8 mouse cellular contexts compared by ENCODE assay signal in genomic region chr11:107028275-107028618, GRCm38 (mm10). TPM values are rescaled to one million over a fixed set of nuclear protein-coding genes. Genes with fewer than 3 reads are reported as not detected.
DNase-seq lines count a peak whose midpoint lies in the region; ATAC-seq and TF ChIP-seq lines count a peak whose summit lies in the region.

No protein-coding gene starts in this region.

- peak overlapping the region; percentile 76 for H3K9ac ChIP-seq in heart, embryonic 14.5 days (ENCODE audit: low read length)
- H3K9ac ChIP-seq in MEL (ENCODE audit: control insufficient read depth, low read depth, low read length, poor library complexity, severe bottlenecking) = peak overlapping the region; percentile 92
- peak overlapping the region; percentile 53 for H3K9ac ChIP-seq in hindbrain, embryonic 15.5 days
- H3K9ac ChIP-seq in midbrain, embryonic 11.5 days (ENCODE audit: low read length) = peak overlapping the region; percentile 70

- 4% methylated on average over 29 of the region's 29 CpGs for WGBS in heart, embryonic 14.5 days
- WGBS in hindbrain, embryonic 15.5 days = 3% methylated on average over 29 of the region's 29 CpGs
- 5% methylated on average over 29 of the region's 29 CpGs for WGBS in midbrain, embryonic 11.5 days

- TF ChIP-seq POLR2A in MEL (IDR thresholded peaks at IDR 0.05; ENCODE audit: control insufficient read depth in 1 of 2, insufficient read depth in 1 of 2, low read depth in 1 of 2, low read length in 2 of 2, poor library complexity in 1 of 2) = no peak

- no peak for DNase-seq in heart, postnatal 36 days
- no peak for DNase-seq in MEL (ENCODE audit: low read depth, low spot score)
- no peak for DNase-seq in midbrain, embryonic 11.5 days (ENCODE audit: low spot score, missing footprints)
- no peak for DNase-seq in cerebellum, adult 9-11 months
- DNase-seq in left cerebral cortex, postnatal 25 days (ENCODE audit: low spot score in 2 of 2) = no peak
- no peak for DNase-seq in adrenal gland, postnatal 14 days

- H3K4me3 ChIP-seq in heart, embryonic 14.5 days (ENCODE audit: control insufficient read depth in 1 of 2, insufficient read depth in 1 of 2, low read depth in 1 of 2, low read length in 2 of 2) = peak overlapping the region; percentile 54 to 67
- peak overlapping the region; percentile 69 to 84 for H3K4me3 ChIP-seq in MEL (ENCODE audit: control insufficient read depth in 1 of 2, insufficient read depth in 1 of 2, low read depth in 2 of 2, low read length in 2 of 2)
- H3K4me3 ChIP-seq in hindbrain, embryonic 15.5 days = peak overlapping the region; percentile 58
- peak overlapping the region; percentile 56 for H3K4me3 ChIP-seq in midbrain, embryonic 11.5 days (ENCODE audit: low read depth, low read length)

- H3K27me3 ChIP-seq in heart, embryonic 14.5 days (ENCODE audit: control insufficient read depth, insufficient read depth, low read length) = peaks cover 5% of the 10 kb centered on the region; the same call in 1 of the 2 replicates
- no peaks in the 10 kb centered on the region for H3K27me3 ChIP-seq in MEL (ENCODE audit: control insufficient read depth in 1 of 2, insufficient read depth in 2 of 2, low read length in 2 of 2)
- H3K27me3 ChIP-seq in hindbrain, embryonic 15.5 days = no peaks in the 10 kb centered on the region
- peaks cover 2% of the 10 kb centered on the region; the same call in 1 of the 2 replicates for H3K27me3 ChIP-seq in midbrain, embryonic 11.5 days (ENCODE audit: control insufficient read depth, insufficient read depth, low read length)

- peak; percentile 28; the same call in 1 of the 2 replicates for ATAC-seq in heart, embryonic 14.5 days (ENCODE audit: insufficient number of reproducible peaks, insufficient read depth, low FRiP score, low read depth)
- ATAC-seq in hindbrain, embryonic 15.5 days (ENCODE audit: low FRiP score, low read depth) = peak; percentile 75
- ATAC-seq in midbrain, embryonic 11.5 days (ENCODE audit: low FRiP score) = peak; percentile 66

- no peak for TF ChIP-seq EP300 in MEL (IDR thresholded peaks at IDR 0.05; ENCODE audit: low read depth in 1 of 2, low read length in 2 of 2)

- TF ChIP-seq CTCF in MEL (IDR thresholded peaks at IDR 0.05 in 2 of 3, conservative IDR thresholded peaks at IDR 0.05 in 1 of 3; ENCODE audit: control insufficient read depth in 1 of 3, insufficient read depth in 1 of 3, low read depth in 2 of 3, low read length in 3 of 3, poor library complexity in 1 of 3, severe bottlenecking in 1 of 3) = no peak

- no peaks in the 10 kb centered on the region; the same call in 1 of the 2 replicates for H3K36me3 ChIP-seq in heart, embryonic 14.5 days (ENCODE audit: control insufficient read depth, insufficient read depth, low read length)
- H3K36me3 ChIP-seq in MEL (ENCODE audit: control insufficient read depth in 1 of 2, insufficient read depth in 2 of 2, low read length in 2 of 2) = peaks cover 0 to 12% of the 10 kb centered on the region in 2 experiments; a peak in 2 of 4 replicates
- no peaks in the 10 kb centered on the region for H3K36me3 ChIP-seq in hindbrain, embryonic 15.5 days
- no peaks in the 10 kb centered on the region for H3K36me3 ChIP-seq in midbrain, embryonic 11.5 days (ENCODE audit: control insufficient read depth, insufficient read depth, low read length)

- no peaks in the 10 kb centered on the region for H3K9me3 ChIP-seq in heart, embryonic 14.5 days (ENCODE audit: control insufficient read depth, low read length)
- no peaks in the 10 kb centered on the region for H3K9me3 ChIP-seq in MEL (replicated peaks; ENCODE audit: insufficient read depth, low read length)
- H3K9me3 ChIP-seq in hindbrain, embryonic 15.5 days = no peaks in the 10 kb centered on the region
- no peaks in the 10 kb centered on the region for H3K9me3 ChIP-seq in midbrain, embryonic 11.5 days (ENCODE audit: control insufficient read depth, low read length)

- peak overlapping the region in 1 of 2 experiments; percentile 74 for H3K27ac ChIP-seq in heart, embryonic 14.5 days (replicated peaks in 1 of 2; ENCODE audit: control insufficient read depth in 1 of 2, insufficient read depth in 1 of 2, low read depth in 2 of 2, low read length in 2 of 2)
- H3K27ac ChIP-seq in MEL (ENCODE audit: control insufficient read depth, low read depth, low read length) = peak overlapping the region; percentile 50
- peak overlapping the region; percentile 89 for H3K27ac ChIP-seq in hindbrain, embryonic 15.5 days (replicated peaks)
- H3K27ac ChIP-seq in midbrain, embryonic 11.5 days (ENCODE audit: low read depth, low read length) = peak overlapping the region; percentile 31; the same call in 1 of the 2 replicates

- H3K4me1 ChIP-seq in heart, embryonic 14.5 days (ENCODE audit: control insufficient read depth in 2 of 2, insufficient read depth in 2 of 2, low read length in 2 of 2) = peaks cover 16 to 19% of the 10 kb centered on the region in 2 experiments
- peaks cover 7 to 14% of the 10 kb centered on the region in 2 experiments for H3K4me1 ChIP-seq in MEL (ENCODE audit: control insufficient read depth in 1 of 2, insufficient read depth in 2 of 2, low read length in 2 of 2)
- H3K4me1 ChIP-seq in hindbrain, embryonic 15.5 days (replicated peaks) = peaks cover 37% of the 10 kb centered on the region
- peaks cover 27% of the 10 kb centered on the region for H3K4me1 ChIP-seq in midbrain, embryonic 11.5 days (ENCODE audit: control insufficient read depth, insufficient read depth, low read length)

- intact Hi-C loops in heart, postnatal 36 days (cut with DNase I) = loop anchor here (2.0 kb wide), 1 partner anchor 15 kb away; no protein-coding TSS in a partner anchor
- intact Hi-C loops in left cerebral cortex, postnatal 25 days (cut with DNase I) = no loop called here

- H3K79me2 ChIP-seq in MEL (ENCODE audit: control insufficient read depth, insufficient read depth, low read length, poor library complexity) = peaks cover 2% of the 10 kb centered on the region; the same call in 1 of the 2 replicates

- peak overlapping the region; percentile 99 for H3K4me2 ChIP-seq in heart, embryonic 14.5 days (ENCODE audit: low read length)
- peak overlapping the region; percentile 97 for H3K4me2 ChIP-seq in hindbrain, embryonic 15.5 days
- H3K4me2 ChIP-seq in midbrain, embryonic 11.5 days = peak overlapping the region; percentile 53

- no peak for TF ChIP-seq RAD21 in MEL (IDR thresholded peaks at IDR 0.05; ENCODE audit: low read depth, low read length)

TF ChIP-seq in MEL, 35 proteins besides CTCF, POLR2A, EP300 and RAD21:
- no peak for TF ChIP-seq MXI1 (IDR thresholded peaks at IDR 0.05; ENCODE audit: low read depth, low read length)
- 0 out of 2 replicates have a peak, but pooled peaks have one; percentile 50 for TF ChIP-seq MYC (IDR thresholded peaks at IDR 0.05; ENCODE audit: low read depth, low read length)

RNA-seq across cellular contexts. Expression of gene 1810010H24Rik, which starts 2.8 kb away (rescaled TPM):
- 3.1 and 4.1 TPM in 2 replicates for polyA plus RNA-seq in heart, embryonic 14.5 days (2014; fragmentation: Nextera tagmentation; extraction: Ambion mirVana)
- 1 to 10 TPM; 2.0 to 2.3 TPM for total RNA-seq in heart, postnatal 36 days (2021)
- 0.42 and 0.88 TPM in 2 replicates for total RNA-seq in MEL (2012; rRNA removed)
- 1 to 10 TPM in 1 of 2 experiments, not detected in 1; 2.5 TPM for polyA plus RNA-seq in MEL (2012; ENCODE audit: insufficient read depth in 1 of 2, insufficient read length in 2 of 2, low read depth in 1 of 2, low replicate concordance in 2 of 2, missing spikeins in 1 of 2)
- 6.1 and 6.3 TPM in 2 replicates for polyA plus RNA-seq in hindbrain, embryonic 15.5 days (2015; fragmentation: Nextera tagmentation; extraction: Ambion mirVana)
- 3.6 and 4.1 TPM in 2 replicates for polyA plus RNA-seq in midbrain, embryonic 11.5 days (2014; fragmentation: Nextera tagmentation; extraction: Ambion mirVana)
- total RNA-seq in left cerebral cortex, postnatal 25 days (2021) = 1 to 10 TPM; 2.9 to 4.6 TPM
- total RNA-seq in adrenal gland, postnatal 14 days (2021) = 1.7 and 2.1 TPM in 2 replicates

RNA-seq across cellular contexts. Expression of gene Kpna2, which starts 28.9 kb away (rescaled TPM):
- polyA plus RNA-seq in heart, embryonic 14.5 days (2014; fragmentation: Nextera tagmentation; extraction: Ambion mirVana) = 228 and 258 TPM in 2 replicates
- 10 to 100 TPM; 60.8 to 67.1 TPM for total RNA-seq in heart, postnatal 36 days (2021)
- 216 and 275 TPM in 2 replicates for total RNA-seq in MEL (2012; rRNA removed)
- polyA plus RNA-seq in MEL (2012; ENCODE audit: insufficient read depth in 1 of 2, insufficient read length in 2 of 2, low read depth in 1 of 2, low replicate concordance in 2 of 2, missing spikeins in 1 of 2) = 10 to 100 TPM in 1 of 2 experiments, not detected in 1; 13.2 TPM
- 166 and 182 TPM in 2 replicates for polyA plus RNA-seq in hindbrain, embryonic 15.5 days (2015; fragmentation: Nextera tagmentation; extraction: Ambion mirVana)
- polyA plus RNA-seq in midbrain, embryonic 11.5 days (2014; fragmentation: Nextera tagmentation; extraction: Ambion mirVana) = 740 and 767 TPM in 2 replicates
- total RNA-seq in left cerebral cortex, postnatal 25 days (2021) = 10 to 100 TPM; 23.7 to 29.3 TPM
- total RNA-seq in adrenal gland, postnatal 14 days (2021) = 42.6 and 55.8 TPM in 2 replicates
